Mouse (Mus musculus) embryonic fibroblast, embryonic 13.5 days (primary cell): ENCODE measurements around the gene Ramp1.

ENCODE experiments used
- CTCF ChIP-seq: IDR thresholded peaks from 2 replicates; pipeline ENCODE4 v1.5.1; 2011; ENCODE audit warnings: mild to moderate bottlenecking, control low read depth, low read length, moderate library complexity, borderline replicate concordance; ENCODE audit not compliant: insufficient read depth
- POLR2A ChIP-seq: IDR thresholded peaks from 2 replicates; pipeline ENCODE4 v1.6.1; 2011; ENCODE audit warnings: low read depth, mild to moderate bottlenecking, control low read depth, low read length, moderate library complexity

DNA sequence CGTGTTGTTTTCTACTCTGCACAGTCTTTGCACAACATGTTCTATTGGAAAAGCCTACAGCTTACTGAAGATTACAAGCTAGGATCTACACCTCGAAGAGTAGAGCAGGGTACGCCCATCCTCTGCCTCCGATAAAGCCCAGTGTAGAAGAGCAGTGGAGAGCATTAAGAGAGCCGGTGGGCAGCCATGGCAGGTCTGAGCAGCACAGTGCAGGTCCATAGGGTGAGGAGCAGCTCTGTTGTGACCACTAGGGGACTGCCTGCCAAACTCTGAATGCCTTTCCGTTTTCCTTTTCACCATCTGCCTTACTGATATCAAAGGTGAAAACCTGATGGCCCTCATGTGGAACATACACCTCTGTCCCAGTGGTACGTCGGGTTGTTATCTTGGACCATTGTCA lies 72.3 kb downstream of the Ramp1 start:
- TF ChIP-seq POLR2A: no peak
- TF ChIP-seq CTCF: peak; percentile 56; the same call in 1 of the 2 replicates
